Mouse (Mus musculus) v-Abl transformed pro-B cells (cell line): ENCODE measurements around the gene Col28a1.

Experiments
- in situ Hi-C, 2 experiments: fragments of 400-800 bp; cut with MboI; formaldehyde crosslinking; loops; one replicate each; pipeline ENCODE4 v1.15.1; 2025; ENCODE audit not compliant: unreplicated experiment in 2 of 2

Col28a1 gene

GRCm38 (mm10) chr6:8046446-8046845 lies 146.0 kb downstream of the Col28a1 start:
- in situ Hi-C loops, result no loop called here

- in situ Hi-C loops, result no loop called here
Measured at GRCm38 (mm10) chr6:8045825-8046224, 146.6 kb downstream of the Col28a1 start.

GRCm38 (mm10) chr6:8028711-8029110 lies 163.7 kb downstream of the Col28a1 start:
- in situ Hi-C loops, result loop anchor here in 1 of 2 experiments (5.0 kb wide), 1 partner anchor 36 kb away; no protein-coding TSS in a partner anchor

GRCm38 (mm10) chr6:8025332-8026129 lies 166.9 kb downstream of the Col28a1 start:
- in situ Hi-C loops, result loop anchor here in 1 of 2 experiments (5.0 kb wide), 1 partner anchor 33 kb away; no protein-coding TSS in a partner anchor

- in situ Hi-C loops, result no loop called here
Measured at GRCm38 (mm10) chr6:8023527-8023926, 168.9 kb downstream of the Col28a1 start.

GRCm38 (mm10) chr6:7994736-7995135 lies 197.7 kb downstream of the Col28a1 start:
- in situ Hi-C loops, result loop anchor here (5.0 to 25.0 kb wide), 2 partner anchors 33 to 257 kb away; no protein-coding TSS in a partner anchor

GRCm38 (mm10) chr6:7983646-7983979 lies 208.8 kb downstream of the Col28a1 start:
- in situ Hi-C loops, result loop anchor here (5.0 to 25.0 kb wide), 3 partner anchors 79 to 246 kb away; no protein-coding TSS in a partner anchor

GRCm38 (mm10) chr6:7982958-7983645 lies 209.3 kb downstream of the Col28a1 start:
- in situ Hi-C loops, result loop anchor here (5.0 to 25.0 kb wide), 3 partner anchors 79 to 246 kb away; no protein-coding TSS in a partner anchor

GRCm38 (mm10) chr6:7971020-7971760 lies 221.2 kb downstream of the Col28a1 start:
- in situ Hi-C loops, result no loop called here

GRCm38 (mm10) chr6:7969376-7969775 lies 223.0 kb downstream of the Col28a1 start:
- in situ Hi-C loops, result no loop called here

- in situ Hi-C loops, result no loop called here
Measured at GRCm38 (mm10) chr6:7965833-7966522, 226.4 kb downstream of the Col28a1 start.

GRCm38 (mm10) chr6:7962749-7963148 lies 229.7 kb downstream of the Col28a1 start:
- in situ Hi-C loops, result no loop called here

- in situ Hi-C loops, result loop anchor here in 1 of 2 experiments (10.0 kb wide), 1 partner anchor 57 kb away; no protein-coding TSS in a partner anchor
Measured at GRCm38 (mm10) chr6:7952208-7952607, 240.2 kb downstream of the Col28a1 start.

- in situ Hi-C loops, result loop anchor here in 1 of 2 experiments (10.0 kb wide), 1 partner anchor 57 kb away; no protein-coding TSS in a partner anchor
Measured at GRCm38 (mm10) chr6:7951778-7952177, 240.6 kb downstream of the Col28a1 start.
